Mouse (Mus musculus) megakaryocyte progenitor cell, adult 5-6 weeks (primary cell): ENCODE measurements around the gene Gm11096. TPM values are rescaled to one million over a fixed set of nuclear protein-coding genes. Genes with fewer than 3 reads are reported as not detected.

Source experiments
- ATAC-seq: replicated peaks from 2 replicates; pipeline ENCODE4 v1.8.0; 2016; ENCODE audit warnings: mild to moderate bottlenecking, moderate TSS enrichment, inconsistent platforms; ENCODE audit not compliant: poor library complexity
- total RNA-seq, 2 experiments: library from RNA; stranded (forward) in 1 of 2; stranded (reverse) in 1 of 2; fragments of 157-497, 149-512 nt in 1 of 2; fragments of 200-1000 nt in 1 of 2; gene quantifications; 2 replicates each; pipeline versions ENCODE4 v1.2.3 to v1.2.4; 2015 to 2017

Gm11096 gene
- total RNA-seq, 2 experiments from 2014 or later, result not detected

GRCm38 (mm10) chr17:81479807-81480206 is 38.2 kb downstream of the Gm11096 start:
- ATAC-seq, result peak; percentile 62

- ATAC-seq, result peak; percentile 87
Measured at GRCm38 (mm10) chr17:81480351-81481161, 39.0 kb downstream of the Gm11096 start.

GRCm38 (mm10) chr17:81481843-81482490 is 40.4 kb downstream of the Gm11096 start:
- ATAC-seq, result no peak

GRCm38 (mm10) chr17:81486388-81486787 is 44.8 kb downstream of the Gm11096 start:
- ATAC-seq, result no peak
